Mouse (Mus musculus) splenic B cell, adult 2 months (primary cell): Measurements from ENCODE around the gene Fabp3.

ENCODE experiments used
- DNase-seq: peaks from one replicate; pipeline ENCODE4 v3.0.0-alpha.2; 2011; ENCODE audit warnings: low read depth, low spot score
- H3K27me3 ChIP-seq: 2 replicates; pipeline ENCODE4 v1.6.1; 2012; ENCODE audit warnings: mild to moderate bottlenecking, low read length, moderate library complexity, mixed read lengths; ENCODE audit not compliant: control insufficient read depth, poor library complexity, insufficient read depth, severe bottlenecking
- H3K36me3 ChIP-seq: 2 replicates; pipeline ENCODE4 v1.6.1; 2012; ENCODE audit warnings: mild to moderate bottlenecking, low read length, moderate library complexity, mixed read lengths; ENCODE audit not compliant: control insufficient read depth, poor library complexity, insufficient read depth, severe bottlenecking

Fabp3 gene

GRCm38 (mm10) chr4:130304746-130305145 is 3.6 kb upstream of the Fabp3 start:
- no peaks in the 10 kb centered on the region for H3K27me3 ChIP-seq
- DNase-seq, result no peak
- H3K36me3 ChIP-seq, result no peaks in the 10 kb centered on the region

GRCm38 (mm10) chr4:130306796-130307630 is 1.4 kb upstream of the Fabp3 start:
- DNase-seq, result no peak
- H3K27me3 ChIP-seq, result no peaks in the 10 kb centered on the region

GRCm38 (mm10) chr4:130307851-130308230 is 554 bp upstream of the Fabp3 start:
- Histone ChIP-seq H3K36me3 (no peaks in the 10 kb centered on the region), H3K27me3 (no peaks in the 10 kb centered on the region)
- peak; percentile 17 for DNase-seq

More at GRCm38 (mm10) chr4:130306796-130307630, 1.4 kb upstream of the Fabp3 start:
- no peaks in the 10 kb centered on the region for H3K36me3 ChIP-seq

- Histone ChIP-seq H3K27me3 (no peaks in the 10 kb centered on the region), H3K36me3 (no peaks in the 10 kb centered on the region; the same call in 1 of the 2 replicates)
- DNase-seq, result no peak
These were observed 859 bp downstream of the Fabp3 start for GRCm38 (mm10) chr4:130309254-130309653.

GRCm38 (mm10) chr4:130312526-130312925 is 4.1 kb downstream of the Fabp3 start:
- no peaks in the 10 kb centered on the region for H3K27me3 ChIP-seq
- no peaks in the 10 kb centered on the region; the same call in none of the 2 replicates for H3K36me3 ChIP-seq
- DNase-seq, result no peak

GRCm38 (mm10) chr4:130313552-130313951 is 5.2 kb downstream of the Fabp3 start:
- H3K27me3 ChIP-seq, result no peaks in the 10 kb centered on the region
- DNase-seq, result no peak
- H3K36me3 ChIP-seq, result no peaks in the 10 kb centered on the region; the same call in none of the 2 replicates

GRCm38 (mm10) chr4:130315771-130316527 is 7.6 kb downstream of the Fabp3 start:
- Histone ChIP-seq H3K27me3 (no peaks in the 10 kb centered on the region), H3K36me3 (no peaks in the 10 kb centered on the region; the same call in none of the 2 replicates)
- DNase-seq, result no peak

- Histone ChIP-seq H3K36me3 (peaks cover under 1% of the 10 kb centered on the region), H3K27me3 (no peaks in the 10 kb centered on the region)
- no peak for DNase-seq
These were observed 8.3 kb downstream of the Fabp3 start for GRCm38 (mm10) chr4:130316691-130317090.

- peaks cover 4% of the 10 kb centered on the region for H3K36me3 ChIP-seq
- DNase-seq, result no peak
- H3K27me3 ChIP-seq, result no peaks in the 10 kb centered on the region
These were observed 9.7 kb downstream of the Fabp3 start for GRCm38 (mm10) chr4:130318122-130318521.

- no peak for DNase-seq
- H3K27me3 ChIP-seq, result no peaks in the 10 kb centered on the region
- H3K36me3 ChIP-seq, result peaks cover 9% of the 10 kb centered on the region
These were observed 11.2 kb downstream of the Fabp3 start for GRCm38 (mm10) chr4:130319564-130319963.

- H3K27me3 ChIP-seq, result no peaks in the 10 kb centered on the region
- peaks cover 9% of the 10 kb centered on the region for H3K36me3 ChIP-seq
- DNase-seq, result no peak
These were observed 13.2 kb downstream of the Fabp3 start for GRCm38 (mm10) chr4:130321640-130322039.

GRCm38 (mm10) chr4:130322567-130322966 is 14.2 kb downstream of the Fabp3 start:
- peaks cover 9% of the 10 kb centered on the region for H3K36me3 ChIP-seq
- no peak for DNase-seq

GRCm38 (mm10) chr4:130323165-130323564 is 14.8 kb downstream of the Fabp3 start:
- Histone ChIP-seq H3K27me3 (no peaks in the 10 kb centered on the region), H3K36me3 (peaks cover 9% of the 10 kb centered on the region)
- DNase-seq, result no peak

More at GRCm38 (mm10) chr4:130322567-130322966, 14.2 kb downstream of the Fabp3 start:
- H3K27me3 ChIP-seq, result no peaks in the 10 kb centered on the region

- no peak for DNase-seq
- Histone ChIP-seq H3K27me3 (no peaks in the 10 kb centered on the region), H3K36me3 (peaks cover 10% of the 10 kb centered on the region)
These were observed 15.2 kb downstream of the Fabp3 start for GRCm38 (mm10) chr4:130323607-130324006.

- no peak for DNase-seq
- peaks cover 13% of the 10 kb centered on the region for H3K36me3 ChIP-seq
- H3K27me3 ChIP-seq, result no peaks in the 10 kb centered on the region
These were observed 17.1 kb downstream of the Fabp3 start for GRCm38 (mm10) chr4:130325446-130325845.
